Mouse (Mus musculus) forebrain, embryonic 11.5 days (tissue): ENCODE results near the gene Nsg1. TPM values are rescaled to one million over a fixed set of nuclear protein-coding genes. Genes with fewer than 3 reads are reported as not detected.

Experiments used
- ATAC-seq: fragments of 200-750 bp; cut with Nextera tagmentation; replicated peaks from 2 replicates; pipeline ENCODE4 v1.8.0; 2017; ENCODE audit warnings: moderate TSS enrichment; ENCODE audit not compliant: low FRiP score
- DNase-seq: peaks from one replicate; pipeline ENCODE4 v3.0.0-alpha.2; 2017; ENCODE audit warnings: low spot score
- H3K27ac ChIP-seq: fragments of 300-500 bp; sonication (generic); 2 replicates; pipeline ENCODE4 v1.5.1; 2014; ENCODE audit warnings: low read depth, low read length
- H3K27me3 ChIP-seq: fragments of 300-500 bp; sonication (generic); 2 replicates; pipeline ENCODE4 v1.6.1; 2014; ENCODE audit warnings: mild to moderate bottlenecking, low read length, mixed read lengths; ENCODE audit not compliant: control insufficient read depth, insufficient read depth
- H3K36me3 ChIP-seq: fragments of 300-500 bp; sonication (generic); 2 replicates; pipeline ENCODE4 v1.6.1; 2014; ENCODE audit warnings: mild to moderate bottlenecking, low read length, moderate library complexity, mixed read lengths; ENCODE audit not compliant: control insufficient read depth, insufficient read depth
- H3K4me1 ChIP-seq: fragments of 300-500 bp; sonication (generic); replicated peaks from 2 replicates; pipeline ENCODE4 v1.6.1; 2014; ENCODE audit warnings: low read length, mixed read lengths; ENCODE audit not compliant: control insufficient read depth, insufficient read depth
- H3K4me2 ChIP-seq: fragments of 300-500 bp; sonication (generic); 2 replicates; pipeline ENCODE4 v1.6.1; 2014; ENCODE audit warnings: low read depth, mild to moderate bottlenecking, low read length, moderate library complexity, mixed read lengths; ENCODE audit not compliant: severe bottlenecking
- H3K4me3 ChIP-seq: fragments of 300-500 bp; sonication (generic); 2 replicates; pipeline ENCODE4 v1.5.1; 2014; ENCODE audit warnings: low read depth, low read length
- H3K9ac ChIP-seq: fragments of 300-500 bp; sonication (generic); 2 replicates; pipeline ENCODE4 v1.6.1; 2014; ENCODE audit warnings: low read length
- H3K9me3 ChIP-seq: fragments of 300-500 bp; sonication (generic); 2 replicates; pipeline ENCODE4 v1.6.1; 2016; ENCODE audit warnings: low read length, mixed read lengths; ENCODE audit not compliant: control insufficient read depth
- WGBS: fragments of 180-500 bp; shearing (Covaris S2); extraction: QIAGEN DNeasy Blood & Tissue Kit; methylation state at CpG from one replicate; pipeline ENCODE4 v1.1.7; 2014; 5-methylcytosine and 5-hydroxymethylcytosine counted together
- polyA plus RNA-seq: library from polyadenylated mRNA; unstranded; fragments of >200 nt; fragmentation: Nextera tagmentation; extraction: Ambion mirVana; gene quantifications from 2 replicates; pipeline ENCODE4 v1.2.1, GENCODE M21; 2014

The Nsg1 gene
- polyA plus RNA-seq, 1 experiment from 2014 or later, result 54.3 TPM

- H3K27me3 ChIP-seq, result no peaks in the 10 kb centered on the region
- no peak for ATAC-seq
- DNase-seq, result no peak
- no peak overlapping the region for H3K27ac ChIP-seq
- H3K4me2 ChIP-seq, result no peak overlapping the region
- no peaks in the 10 kb centered on the region for H3K9me3 ChIP-seq
- no peaks in the 10 kb centered on the region for H3K4me1 ChIP-seq
- no peak overlapping the region for H3K9ac ChIP-seq
- H3K4me3 ChIP-seq, result no peak overlapping the region
- WGBS, result 92% methylated on average over 2 of the region's 2 CpGs
- no peaks in the 10 kb centered on the region for H3K36me3 ChIP-seq
Observed at GRCm38 (mm10) chr5:38129339-38129738, 30.4 kb downstream of the Nsg1 start.

GRCm38 (mm10) chr5:38126519-38127306, 33.0 kb downstream of the Nsg1 start:
- no peaks in the 10 kb centered on the region for H3K27me3 ChIP-seq
- H3K4me2 ChIP-seq, result no peak overlapping the region
- DNase-seq (no peak), ATAC-seq (no peak)
- no peaks in the 10 kb centered on the region for H3K36me3 ChIP-seq
- no peak overlapping the region for H3K9ac ChIP-seq
- no peak overlapping the region for H3K4me3 ChIP-seq
- H3K27ac ChIP-seq, result no peak overlapping the region
- no peaks in the 10 kb centered on the region for H3K9me3 ChIP-seq
- H3K4me1 ChIP-seq, result no peaks in the 10 kb centered on the region
- 90% methylated on average over 13 of the region's 13 CpGs for WGBS

- ATAC-seq, result no peak
- Histone ChIP-seq H3K9me3 (no peaks in the 10 kb centered on the region), H3K27ac (no peak overlapping the region), H3K9ac (no peak overlapping the region), H3K4me2 (no peak overlapping the region), H3K36me3 (no peaks in the 10 kb centered on the region), H3K27me3 (no peaks in the 10 kb centered on the region), H3K4me1 (no peaks in the 10 kb centered on the region), H3K4me3 (no peak overlapping the region)
- DNase-seq, result no peak
- WGBS, result 88% methylated on average over 7 of the region's 7 CpGs
Observed at GRCm38 (mm10) chr5:38121699-38122098, 38.0 kb downstream of the Nsg1 start.

- H3K27ac ChIP-seq, result no peak overlapping the region
- no peak for DNase-seq
- WGBS, result 93% methylated on average over 5 of the region's 5 CpGs
Observed at GRCm38 (mm10) chr5:38119268-38119667, 40.4 kb downstream of the Nsg1 start.

GRCm38 (mm10) chr5:38117056-38117455, 42.7 kb downstream of the Nsg1 start:
- H3K36me3 ChIP-seq, result no peaks in the 10 kb centered on the region
- no peak for DNase-seq
- no peak overlapping the region for H3K27ac ChIP-seq
- WGBS, result 89% methylated on average over 1 of the region's 1 CpGs
- H3K4me2 ChIP-seq, result no peak overlapping the region
- no peaks in the 10 kb centered on the region for H3K9me3 ChIP-seq
- H3K4me3 ChIP-seq, result no peak overlapping the region
- no peak for ATAC-seq
- H3K9ac ChIP-seq, result no peak overlapping the region
- H3K27me3 ChIP-seq, result no peaks in the 10 kb centered on the region
- H3K4me1 ChIP-seq, result no peaks in the 10 kb centered on the region

More at GRCm38 (mm10) chr5:38119268-38119667, 40.4 kb downstream of the Nsg1 start:
- Histone ChIP-seq H3K4me2 (no peak overlapping the region), H3K9me3 (no peaks in the 10 kb centered on the region), H3K9ac (no peak overlapping the region), H3K36me3 (no peaks in the 10 kb centered on the region), H3K4me3 (no peak overlapping the region), H3K4me1 (no peaks in the 10 kb centered on the region), H3K27me3 (no peaks in the 10 kb centered on the region)
- no peak for ATAC-seq

GRCm38 (mm10) chr5:38114526-38114925, 45.2 kb downstream of the Nsg1 start:
- no peaks in the 10 kb centered on the region for H3K9me3 ChIP-seq
- H3K4me1 ChIP-seq, result no peaks in the 10 kb centered on the region
- DNase-seq (no peak), ATAC-seq (no peak)
- no peaks in the 10 kb centered on the region for H3K36me3 ChIP-seq
- WGBS, result 97% methylated on average over 2 of the region's 2 CpGs
- no peak overlapping the region for H3K4me2 ChIP-seq
- no peaks in the 10 kb centered on the region for H3K27me3 ChIP-seq
- no peak overlapping the region for H3K4me3 ChIP-seq
- no peak overlapping the region for H3K27ac ChIP-seq
- no peak overlapping the region for H3K9ac ChIP-seq

GRCm38 (mm10) chr5:38106807-38107206, 52.9 kb downstream of the Nsg1 start:
- ATAC-seq (no peak), DNase-seq (no peak)
- no peak overlapping the region for H3K4me3 ChIP-seq
- no peaks in the 10 kb centered on the region for H3K4me1 ChIP-seq
- H3K36me3 ChIP-seq, result no peaks in the 10 kb centered on the region; the same call in 1 of the 2 replicates
- H3K27ac ChIP-seq, result no peak overlapping the region
- no peak overlapping the region for H3K4me2 ChIP-seq
- H3K27me3 ChIP-seq, result no peaks in the 10 kb centered on the region
- H3K9ac ChIP-seq, result no peak overlapping the region
- 90% methylated on average over 10 of the region's 10 CpGs for WGBS
- no peaks in the 10 kb centered on the region for H3K9me3 ChIP-seq

- DNase-seq (no peak), ATAC-seq (no peak)
- Histone ChIP-seq H3K27ac (no peak overlapping the region), H3K4me1 (no peaks in the 10 kb centered on the region), H3K4me3 (no peak overlapping the region), H3K9me3 (no peaks in the 10 kb centered on the region), H3K9ac (no peak overlapping the region), H3K4me2 (no peak overlapping the region), H3K36me3 (no peaks in the 10 kb centered on the region; the same call in 1 of the 2 replicates), H3K27me3 (no peaks in the 10 kb centered on the region)
- WGBS, result 93% methylated on average over 14 of the region's 14 CpGs
Observed at GRCm38 (mm10) chr5:38106080-38106697, 53.5 kb downstream of the Nsg1 start.
